Mouse (Mus musculus) left cerebral cortex, adult 8-10 months (tissue): ENCODE measurements at regions not wholly inside any gene's neighbourhood (a gene's known extent, or its start where the extent isn't known, plus 50 kb on each side); places are given as distances from the start of the nearest gene placed in this dataset.

ENCODE experiments used
- DNase-seq, 2 experiments: peaks; one replicate each; pipeline ENCODE4 v3.0.0; 2022; ENCODE audit warnings: low spot score in 2 of 2

GRCm38 (mm10) chr10:9173509-9173908 lies 287.6 kb upstream of the Sash1 start:
- DNase-seq, result no peak

- no peak for DNase-seq
Measured at GRCm38 (mm10) chr10:9168725-9169124, 282.9 kb upstream of the Sash1 start.

GRCm38 (mm10) chr10:9166017-9166416 lies 280.1 kb upstream of the Sash1 start:
- DNase-seq, result peak; percentile 8 to 11

- no peak for DNase-seq
Measured at GRCm38 (mm10) chr10:9165598-9165997, 279.7 kb upstream of the Sash1 start.

DNA sequence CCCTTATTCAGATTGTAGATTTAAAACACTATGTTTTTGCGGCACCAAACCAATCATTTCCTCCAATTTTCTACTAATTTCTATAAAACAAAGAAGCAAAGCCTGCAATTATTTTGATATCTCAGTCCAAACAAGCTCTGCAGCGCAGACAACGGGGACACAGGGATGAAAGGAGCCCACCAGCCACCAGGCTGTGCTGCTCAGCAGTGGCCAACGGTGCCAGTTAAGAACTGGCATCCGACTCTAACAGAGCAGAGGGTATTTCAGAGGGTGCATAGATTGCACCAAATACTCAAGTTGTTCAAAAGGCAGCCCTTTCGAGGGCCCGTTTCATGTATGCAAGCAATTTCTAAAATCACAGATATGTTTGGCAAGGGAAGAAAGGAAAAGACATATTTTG lies 278.5 kb upstream of the Sash1 start:
- no peak for DNase-seq

GRCm38 (mm10) chr10:9161597-9161996 lies 275.7 kb upstream of the Sash1 start:
- no peak for DNase-seq

- no peak for DNase-seq
Measured at GRCm38 (mm10) chr10:9157299-9158215, 271.7 kb upstream of the Sash1 start.

DNA sequence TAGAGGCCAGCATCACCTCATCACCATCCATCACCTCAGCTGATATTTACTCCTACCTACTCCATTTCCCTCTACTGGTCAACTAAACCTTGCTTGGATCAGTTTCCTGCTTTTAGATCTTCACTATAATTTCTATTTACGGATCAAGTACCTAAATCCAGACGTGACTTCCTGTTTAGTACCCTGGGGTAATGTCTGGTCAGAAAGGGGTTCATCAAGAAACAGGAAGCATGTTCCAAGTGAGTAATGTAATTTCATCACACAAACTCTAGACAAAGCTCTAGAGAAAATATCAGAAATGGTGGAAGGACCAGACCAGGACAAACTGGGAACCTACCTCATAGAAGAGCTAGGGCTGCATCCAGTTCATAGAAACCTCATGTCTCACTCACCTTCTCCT lies 250.2 kb upstream of the Sash1 start:
- no peak for DNase-seq

DNA sequence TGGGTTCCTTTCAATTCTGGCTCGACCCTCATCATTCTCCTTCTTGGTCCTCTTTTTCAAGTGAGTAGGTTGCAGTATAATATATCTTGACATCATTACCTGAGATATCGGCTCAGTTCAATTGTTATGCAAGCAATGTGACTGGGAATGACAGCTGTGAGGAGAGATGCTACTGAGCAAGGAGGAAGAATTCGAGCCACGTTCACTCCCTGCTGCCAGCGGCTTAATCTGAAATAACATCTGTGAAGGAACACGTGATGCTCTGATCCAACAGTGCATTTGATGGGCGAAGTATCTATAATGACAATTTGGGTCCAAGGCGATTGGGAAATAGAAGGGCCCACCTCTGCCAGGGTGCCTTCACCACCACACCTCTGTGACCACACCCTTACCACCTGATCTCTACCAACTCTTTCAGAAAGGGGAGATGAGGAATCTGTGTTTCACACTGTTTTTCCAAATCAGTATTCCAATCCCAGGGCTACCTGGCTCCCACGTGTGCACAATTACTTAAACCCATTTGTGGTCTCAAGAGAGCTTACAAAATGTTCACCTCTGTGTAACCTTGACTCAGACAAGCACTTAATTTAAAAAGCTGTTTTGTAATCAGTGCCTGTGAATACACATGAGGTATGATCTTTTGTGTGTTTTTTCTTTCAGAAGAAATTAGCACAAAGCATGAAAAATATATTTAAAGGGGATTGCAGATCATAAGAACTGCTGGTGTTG lies 248.6 kb upstream of the Sash1 start:
- DNase-seq, result no peak

GRCm38 (mm10) chr10:9130061-9130460 lies 244.2 kb upstream of the Sash1 start:
- DNase-seq, result no peak

- no peak for DNase-seq
Measured at GRCm38 (mm10) chr10:9119249-9119648, 233.4 kb upstream of the Sash1 start.

DNA sequence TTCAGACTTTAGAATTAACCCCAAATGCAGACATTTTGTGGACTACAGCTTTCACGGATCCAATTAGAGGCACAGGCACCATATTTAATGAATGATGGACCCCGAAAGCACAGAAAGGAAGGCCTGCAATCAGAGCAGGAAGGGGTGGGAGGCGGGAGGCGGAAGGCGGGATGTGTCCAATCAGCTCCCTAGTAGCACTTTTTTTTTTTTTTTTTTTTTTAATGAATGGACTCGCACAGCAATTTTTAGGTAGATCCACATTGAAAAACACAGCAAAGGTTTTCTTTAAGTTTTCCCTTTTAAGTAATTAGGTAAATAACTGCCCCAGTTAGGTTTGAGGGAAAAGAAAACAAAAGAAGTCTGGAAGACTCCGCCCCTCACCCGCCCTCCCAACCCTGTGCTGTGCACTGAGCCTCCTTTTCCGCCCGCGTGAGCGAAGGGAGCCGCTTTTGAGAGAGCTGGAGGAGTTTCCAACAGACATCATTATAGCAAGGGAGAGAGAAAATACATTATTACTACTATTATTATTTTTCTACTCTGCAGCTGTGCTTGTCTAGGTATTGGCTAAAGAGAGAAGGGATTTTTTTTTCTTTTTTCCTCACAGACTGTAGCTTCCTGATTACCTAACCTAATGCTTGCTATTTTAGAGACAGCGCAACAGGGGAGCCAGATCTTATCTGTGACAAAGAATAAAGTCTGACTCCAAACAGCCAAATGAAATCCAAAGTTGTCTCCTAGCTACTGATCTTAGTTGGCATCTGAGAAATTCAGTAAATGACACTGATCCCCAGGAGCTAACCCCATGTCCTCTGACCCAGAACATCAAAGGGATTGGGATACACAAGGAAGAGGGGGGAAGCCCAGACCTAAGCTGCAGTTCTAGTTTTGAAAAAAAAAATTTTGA lies 232.0 kb upstream of the Sash1 start:
- DNase-seq, result no peak

- DNase-seq, result no peak
Measured at GRCm38 (mm10) chr10:9117134-9117533, 231.3 kb upstream of the Sash1 start.

- DNase-seq, result peak in 1 of 2 experiments; percentile 44
Measured at GRCm38 (mm10) chr10:9113706-9114105, 227.8 kb upstream of the Sash1 start.

DNA sequence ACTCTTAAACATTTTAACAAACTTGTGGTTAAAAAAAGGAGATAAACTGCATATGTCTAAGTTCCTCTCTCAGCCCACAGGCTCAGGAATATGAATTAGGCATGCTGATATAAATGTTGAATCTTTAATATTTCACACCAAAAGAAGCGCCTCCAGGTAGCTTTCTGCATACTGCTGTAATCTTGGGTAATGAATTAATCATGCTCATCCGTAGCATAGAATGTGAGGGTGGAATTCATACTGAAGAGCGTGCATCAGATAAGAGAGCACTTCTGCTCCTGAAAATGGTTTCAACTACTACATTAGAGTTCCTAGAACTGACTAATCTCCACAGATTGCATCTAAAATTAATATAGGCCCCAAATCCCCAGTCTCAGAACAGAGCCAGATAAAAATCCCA lies 225.2 kb upstream of the Sash1 start:
- no peak for DNase-seq

GRCm38 (mm10) chr10:9096207-9096606 lies 210.3 kb upstream of the Sash1 start:
- DNase-seq, result no peak

DNA sequence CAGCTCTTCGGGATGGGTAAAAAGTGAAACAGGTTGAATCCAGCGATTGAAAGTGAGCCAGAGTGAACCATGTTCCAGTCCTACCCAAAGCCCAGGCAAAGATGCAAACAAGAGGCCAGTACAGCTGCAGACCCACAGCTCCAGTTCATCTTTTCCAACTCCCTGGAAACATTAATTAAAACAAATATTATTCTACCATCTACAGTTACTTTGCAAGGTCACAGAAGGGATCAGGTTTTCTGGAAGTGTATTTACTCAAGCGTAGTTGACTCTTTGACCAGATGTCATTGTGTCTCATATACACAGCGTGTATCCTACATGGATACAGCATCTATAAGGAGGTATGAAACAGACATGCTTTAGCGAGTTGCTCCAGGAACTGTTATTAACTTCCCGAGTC lies 209.3 kb upstream of the Sash1 start:
- no peak for DNase-seq

- no peak for DNase-seq
Measured at GRCm38 (mm10) chr10:9092237-9092885, 206.5 kb upstream of the Sash1 start.

DNA sequence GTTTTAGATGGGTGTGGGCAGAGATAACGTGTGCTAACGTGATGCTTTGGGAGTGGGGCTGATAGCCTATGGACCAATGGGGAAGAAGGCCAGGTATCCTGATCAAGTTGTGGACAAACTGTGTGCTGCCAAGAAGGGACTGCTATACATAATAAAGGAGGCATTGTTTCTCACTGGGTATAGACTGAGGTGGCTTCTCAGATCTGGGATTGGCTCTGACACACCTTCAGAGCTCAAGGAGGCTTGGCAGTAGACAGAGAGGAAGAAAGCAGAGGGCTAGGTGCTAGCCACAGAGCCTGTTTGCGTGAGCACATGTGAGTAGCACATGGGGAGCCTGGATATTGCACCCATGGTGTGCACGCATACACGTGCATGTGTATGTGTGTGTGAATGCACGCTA lies 205.1 kb upstream of the Sash1 start:
- DNase-seq, result no peak

DNA sequence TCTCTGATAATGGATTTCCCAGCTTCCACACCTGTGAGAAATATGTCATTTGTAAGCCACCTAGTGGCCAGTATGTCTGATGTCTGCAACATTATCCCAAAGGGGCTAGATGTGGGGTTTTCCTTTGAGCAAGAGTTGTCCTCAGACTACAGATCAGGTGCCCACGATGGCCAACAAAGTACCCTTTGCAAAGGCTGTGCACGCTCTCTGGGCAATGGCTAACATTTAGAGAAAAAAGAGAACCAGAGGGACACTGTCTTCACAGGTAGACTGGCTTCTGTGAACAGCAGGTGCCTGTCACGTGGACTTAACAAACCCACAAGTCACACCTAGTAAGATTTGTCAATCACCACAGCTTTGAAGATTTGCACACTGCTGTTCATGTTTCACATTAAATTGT lies 202.0 kb upstream of the Sash1 start:
- no peak for DNase-seq

GRCm38 (mm10) chr10:9087171-9087570 lies 201.3 kb upstream of the Sash1 start:
- DNase-seq, result no peak
